Mouse (Mus musculus): ENCODE measurements at regions not wholly inside any gene's neighbourhood (a gene's known extent, or its start where the extent isn't known, plus 50 kb on each side); places are given as distances from the start of the nearest gene placed in this dataset.
"Not testable (repeated sequence)": the region's sequence is repeated elsewhere in the genome, so short reads cannot be mapped to it uniquely, and the experiment has no call there.

- 86% methylated on average over 2 of the region's 2 CpGs for WGBS
- Histone ChIP-seq H3K9me3 (ENCODE audit: control insufficient read depth, low read length) (no peaks in the 10 kb centered on the region), H3K27ac (ENCODE audit: low read depth) (no peak overlapping the region), H3K4me3 (ENCODE audit: low read depth, low read length) (no peak overlapping the region), H3K9ac (ENCODE audit: low read length) (no peak overlapping the region), H3K27me3 (replicated peaks; ENCODE audit: control insufficient read depth, insufficient read depth, low read length) (no peaks in the 10 kb centered on the region), H3K4me2 (ENCODE audit: low read length) (no peak overlapping the region), H3K36me3 (ENCODE audit: control insufficient read depth, insufficient read depth, low read length) (no peaks in the 10 kb centered on the region), H3K4me1 (replicated peaks; ENCODE audit: control insufficient read depth, insufficient read depth, low read length) (no peaks in the 10 kb centered on the region)
- ATAC-seq (replicated peaks; ENCODE audit: low FRiP score, low TSS enrichment, low read depth) (no peak), DNase-seq (ENCODE audit: low spot score) (no peak)
These were observed 56.3 kb downstream of the Mterf1b start for GRCm38 (mm10) chr5:4248422-4248821.

GRCm38 (mm10) chr5:4254280-4254679 lies 62.1 kb downstream of the Mterf1b start:
- H3K9me3 ChIP-seq (ENCODE audit: control insufficient read depth, low read length); DNase-seq (ENCODE audit: low spot score); H3K27ac ChIP-seq (ENCODE audit: low read depth); H3K4me2 ChIP-seq (ENCODE audit: low read length); H3K36me3 ChIP-seq (ENCODE audit: control insufficient read depth, insufficient read depth, low read length); H3K27me3 ChIP-seq (replicated peaks; ENCODE audit: control insufficient read depth, insufficient read depth, low read length); H3K4me3 ChIP-seq (ENCODE audit: low read depth, low read length); ATAC-seq (replicated peaks; ENCODE audit: low FRiP score, low TSS enrichment, low read depth); H3K9ac ChIP-seq (ENCODE audit: low read length); H3K4me1 ChIP-seq (replicated peaks; ENCODE audit: control insufficient read depth, insufficient read depth, low read length): not testable (repeated sequence)
- 76% methylated on average over 5 of the region's 5 CpGs for WGBS

- Histone ChIP-seq H3K9me3 (ENCODE audit: control insufficient read depth, low read length) (no peaks in the 10 kb centered on the region), H3K9ac (ENCODE audit: low read length) (no peak overlapping the region), H3K4me1 (replicated peaks; ENCODE audit: control insufficient read depth, insufficient read depth, low read length) (0 out of 2 replicates have a peak, but pooled peaks cover 4% of the 10 kb centered on the region), H3K4me3 (ENCODE audit: low read depth, low read length) (no peak overlapping the region), H3K36me3 (ENCODE audit: control insufficient read depth, insufficient read depth, low read length) (no peaks in the 10 kb centered on the region), H3K27me3 (replicated peaks; ENCODE audit: control insufficient read depth, insufficient read depth, low read length) (no peaks in the 10 kb centered on the region), H3K4me2 (ENCODE audit: low read length) (peak overlapping the region; percentile 5), H3K27ac (ENCODE audit: low read depth) (no peak overlapping the region)
- DNase-seq (ENCODE audit: low spot score) (no peak), ATAC-seq (replicated peaks; ENCODE audit: low FRiP score, low TSS enrichment, low read depth) (no peak)
- 22% methylated on average over 12 of the region's 12 CpGs for WGBS
These were observed 65.0 kb downstream of the Mterf1b start for GRCm38 (mm10) chr5:4257048-4257750.

- DNase-seq (ENCODE audit: low spot score) (no peak), ATAC-seq (replicated peaks; ENCODE audit: low FRiP score, low TSS enrichment, low read depth) (no peak)
- Histone ChIP-seq H3K36me3 (ENCODE audit: control insufficient read depth, insufficient read depth, low read length) (no peaks in the 10 kb centered on the region), H3K4me1 (replicated peaks; ENCODE audit: control insufficient read depth, insufficient read depth, low read length) (0 out of 2 replicates have a peak, but pooled peaks cover 4% of the 10 kb centered on the region), H3K27me3 (replicated peaks; ENCODE audit: control insufficient read depth, insufficient read depth, low read length) (no peaks in the 10 kb centered on the region), H3K4me3 (ENCODE audit: low read depth, low read length) (no peak overlapping the region), H3K4me2 (ENCODE audit: low read length) (no peak overlapping the region), H3K9ac (ENCODE audit: low read length) (no peak overlapping the region), H3K27ac (ENCODE audit: low read depth) (no peak overlapping the region), H3K9me3 (ENCODE audit: control insufficient read depth, low read length) (no peaks in the 10 kb centered on the region)
- WGBS, result 89% methylated on average over 4 of the region's 4 CpGs
These were observed 67.1 kb downstream of the Mterf1b start for GRCm38 (mm10) chr5:4259260-4259659.

- no peak overlapping the region for H3K27ac ChIP-seq (ENCODE audit: low read depth)
- no peaks in the 10 kb centered on the region for H3K36me3 ChIP-seq (ENCODE audit: control insufficient read depth, insufficient read depth, low read length)
- DNase-seq (ENCODE audit: low spot score), result no peak
- H3K9me3 ChIP-seq (ENCODE audit: control insufficient read depth, low read length), result no peaks in the 10 kb centered on the region
- no peak overlapping the region for H3K4me2 ChIP-seq (ENCODE audit: low read length)
- no peak overlapping the region for H3K9ac ChIP-seq (ENCODE audit: low read length)
- H3K27me3 ChIP-seq (replicated peaks; ENCODE audit: control insufficient read depth, insufficient read depth, low read length), result no peaks in the 10 kb centered on the region
- WGBS, result 100% methylated on average over 1 of the region's 1 CpGs
- H3K4me1 ChIP-seq (replicated peaks; ENCODE audit: control insufficient read depth, insufficient read depth, low read length), result no peaks in the 10 kb centered on the region
- ATAC-seq (replicated peaks; ENCODE audit: low FRiP score, low TSS enrichment, low read depth), result no peak
- H3K4me3 ChIP-seq (ENCODE audit: low read depth, low read length), result no peak overlapping the region
These were observed 70.5 kb downstream of the Mterf1b start for GRCm38 (mm10) chr5:4262666-4263065.

- no peak overlapping the region for H3K4me3 ChIP-seq (ENCODE audit: low read depth, low read length)
- H3K9ac ChIP-seq (ENCODE audit: low read length), result no peak overlapping the region
- no peaks in the 10 kb centered on the region for H3K27me3 ChIP-seq (replicated peaks; ENCODE audit: control insufficient read depth, insufficient read depth, low read length)
- no peaks in the 10 kb centered on the region for H3K4me1 ChIP-seq (replicated peaks; ENCODE audit: control insufficient read depth, insufficient read depth, low read length)
- 61% methylated on average over 5 of the region's 5 CpGs for WGBS
- no peak overlapping the region for H3K4me2 ChIP-seq (ENCODE audit: low read length)
- DNase-seq (ENCODE audit: low spot score) (no peak), ATAC-seq (replicated peaks; ENCODE audit: low FRiP score, low TSS enrichment, low read depth) (no peak)
- no peaks in the 10 kb centered on the region for H3K9me3 ChIP-seq (ENCODE audit: control insufficient read depth, low read length)
- H3K27ac ChIP-seq (ENCODE audit: low read depth), result no peak overlapping the region
- no peaks in the 10 kb centered on the region for H3K36me3 ChIP-seq (ENCODE audit: control insufficient read depth, insufficient read depth, low read length)
These were observed 71.5 kb downstream of the Mterf1b start for GRCm38 (mm10) chr5:4263560-4264160.

- Histone ChIP-seq H3K36me3 (ENCODE audit: control insufficient read depth, insufficient read depth, low read length) (no peaks in the 10 kb centered on the region), H3K9me3 (ENCODE audit: control insufficient read depth, low read length) (no peaks in the 10 kb centered on the region), H3K4me2 (ENCODE audit: low read length) (no peak overlapping the region), H3K27ac (ENCODE audit: low read depth) (no peak overlapping the region), H3K4me3 (ENCODE audit: low read depth, low read length) (no peak overlapping the region), H3K4me1 (replicated peaks; ENCODE audit: control insufficient read depth, insufficient read depth, low read length) (no peaks in the 10 kb centered on the region), H3K27me3 (replicated peaks; ENCODE audit: control insufficient read depth, insufficient read depth, low read length) (no peaks in the 10 kb centered on the region), H3K9ac (ENCODE audit: low read length) (no peak overlapping the region)
- DNase-seq (ENCODE audit: low spot score) (no peak), ATAC-seq (replicated peaks; ENCODE audit: low FRiP score, low TSS enrichment, low read depth) (no peak)
- 79% methylated on average over 2 of the region's 2 CpGs for WGBS
These were observed 75.5 kb downstream of the Mterf1b start for GRCm38 (mm10) chr5:4267717-4268116.

- no peak overlapping the region; the same call in 1 of the 2 replicates for H3K27ac ChIP-seq (ENCODE audit: low read depth)
- H3K4me2 ChIP-seq (ENCODE audit: low read length), result no peak overlapping the region
- H3K9me3 ChIP-seq (ENCODE audit: control insufficient read depth, low read length), result no peaks in the 10 kb centered on the region
- ATAC-seq (replicated peaks; ENCODE audit: low FRiP score, low TSS enrichment, low read depth) (no peak), DNase-seq (ENCODE audit: low spot score) (no peak)
- H3K36me3 ChIP-seq (ENCODE audit: control insufficient read depth, insufficient read depth, low read length), result no peaks in the 10 kb centered on the region
- H3K27me3 ChIP-seq (replicated peaks; ENCODE audit: control insufficient read depth, insufficient read depth, low read length), result no peaks in the 10 kb centered on the region
- no peak overlapping the region for H3K4me3 ChIP-seq (ENCODE audit: low read depth, low read length)
- H3K9ac ChIP-seq (ENCODE audit: low read length), result no peak overlapping the region
- no peaks in the 10 kb centered on the region for H3K4me1 ChIP-seq (replicated peaks; ENCODE audit: control insufficient read depth, insufficient read depth, low read length)
- WGBS, result 52% methylated on average over 5 of the region's 5 CpGs
These were observed 80.8 kb downstream of the Mterf1b start for GRCm38 (mm10) chr5:4273001-4273400.

- WGBS, result 30% methylated on average over 4 of the region's 4 CpGs
- Histone ChIP-seq H3K4me1 (replicated peaks; ENCODE audit: control insufficient read depth, insufficient read depth, low read length) (no peaks in the 10 kb centered on the region), H3K4me3 (ENCODE audit: low read depth, low read length) (no peak overlapping the region), H3K36me3 (ENCODE audit: control insufficient read depth, insufficient read depth, low read length) (no peaks in the 10 kb centered on the region), H3K27me3 (replicated peaks; ENCODE audit: control insufficient read depth, insufficient read depth, low read length) (no peaks in the 10 kb centered on the region), H3K27ac (ENCODE audit: low read depth) (no peak overlapping the region), H3K9me3 (ENCODE audit: control insufficient read depth, low read length) (no peaks in the 10 kb centered on the region), H3K9ac (ENCODE audit: low read length) (no peak overlapping the region), H3K4me2 (ENCODE audit: low read length) (no peak overlapping the region)
- no peak for DNase-seq (ENCODE audit: low spot score)
- ATAC-seq (replicated peaks; ENCODE audit: low FRiP score, low TSS enrichment, low read depth), result no peak
These were observed 111.4 kb downstream of the Mterf1b start for GRCm38 (mm10) chr5:4303616-4304015.
